Mouse (Mus musculus): ENCODE measurements around the gene Cdh22.

GRCm38 (mm10) chr2:165284377-165284776 is 49.7 kb upstream of the Cdh22 start:
- TF ChIP-seq CTCF (IDR thresholded peaks at IDR 0.05; ENCODE audit: extremely low read depth, insufficient read depth, insufficient read length, insufficient replicate concordance) (no peak), POLR2A (IDR thresholded peaks at IDR 0.05; ENCODE audit: low read depth, low read length) (no peak)
